Mouse (Mus musculus) stomach, postnatal 0 days (tissue): Measurements from ENCODE around the gene Gm20422.

Source experiments
- CTCF ChIP-seq: IDR thresholded peaks from 2 replicates; pipeline ENCODE4 v1.5.1; 2016; ENCODE audit warnings: antibody characterized with exemption, low read depth, mild to moderate bottlenecking, moderate library complexity
- EP300 ChIP-seq: optimal IDR thresholded peaks from 2 replicates; pipeline ENCODE3; 2016; ENCODE audit warnings: antibody characterized with exemption

DNA sequence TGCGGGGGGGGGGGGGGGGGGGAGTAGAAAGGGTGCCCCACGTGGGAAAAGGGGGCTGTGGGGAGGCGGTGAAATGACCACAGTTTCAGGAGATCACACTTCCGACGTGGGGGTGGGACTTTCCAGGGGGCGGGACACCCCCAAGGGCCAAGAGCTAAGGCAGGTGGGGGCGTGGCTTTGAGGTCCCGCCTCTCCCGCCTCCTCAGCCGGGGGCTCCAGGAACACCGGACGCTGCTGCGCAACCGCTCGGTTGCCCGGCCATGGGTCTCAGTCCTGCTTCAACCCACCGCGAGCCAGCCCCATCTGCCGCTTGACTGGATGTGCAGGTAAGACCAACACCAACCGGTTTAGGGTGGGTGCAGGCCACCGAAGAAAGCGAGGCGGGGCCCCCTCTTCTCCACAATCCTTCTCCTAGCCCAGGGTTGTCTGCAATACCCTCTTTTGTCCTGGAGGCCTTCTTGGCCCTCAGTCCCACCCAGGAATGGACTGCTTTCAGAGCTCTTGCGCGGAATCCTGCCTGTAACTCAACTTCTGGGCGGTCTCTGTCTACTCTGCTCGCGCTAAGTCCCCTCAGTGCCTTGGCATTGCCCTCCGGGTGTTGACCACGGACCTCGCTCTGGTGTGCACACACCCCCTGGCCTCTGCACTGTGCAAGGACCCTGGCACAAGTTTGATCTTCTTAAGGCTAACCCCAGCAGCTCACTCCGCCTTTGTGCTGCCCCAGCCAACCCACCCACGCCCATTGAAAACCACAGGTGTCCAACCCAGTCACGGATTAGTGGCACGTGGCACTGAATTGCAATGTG, 47.9 kb upstream of the Gm20422 start, which contains the start of gene Lpar2:
- peak; percentile 20; the same call in 1 of the 2 replicates for TF ChIP-seq CTCF
- no peak for TF ChIP-seq EP300
